Mouse (Mus musculus) spleen, adult 2 months (tissue): ENCODE data around the gene Creb3.

Experiments used
- CTCF ChIP-seq: fragments of 200-500 bp; IDR thresholded peaks from 2 replicates; pipeline ENCODE4 v1.5.1; 2011; ENCODE audit warnings: mild to moderate bottlenecking, inconsistent platforms; ENCODE audit not compliant: insufficient read depth, insufficient read length, insufficient replicate concordance; ENCODE audit errors: extremely low read depth
- POLR2A ChIP-seq: fragments of 200-500 bp; IDR thresholded peaks from 2 replicates; pipeline ENCODE4 v1.6.1; 2011; ENCODE audit warnings: low read depth, low read length, inconsistent platforms

DNA sequence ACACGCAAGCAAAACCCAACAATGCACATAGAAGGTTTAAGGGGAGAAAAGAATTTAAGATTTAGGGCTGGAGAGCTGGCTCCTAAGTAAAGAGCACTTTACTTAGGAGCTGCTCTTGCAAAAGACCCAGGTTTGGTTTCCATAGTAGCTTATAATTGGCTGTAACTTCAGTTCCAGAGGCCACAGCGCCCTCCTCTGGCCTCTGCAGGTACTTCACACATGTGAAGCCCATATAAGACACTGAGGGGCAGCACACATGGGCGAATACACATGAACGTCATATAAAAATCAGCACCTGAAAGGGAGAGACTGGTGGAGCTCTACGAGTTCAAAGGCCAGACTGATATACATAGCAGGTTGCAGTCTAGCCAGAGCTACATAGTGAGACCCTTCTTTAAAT, 34.3 kb upstream of the Creb3 start:
- TF ChIP-seq POLR2A (no peak), CTCF (peak; percentile 2; the same call in 1 of the 2 replicates)
